Mouse (Mus musculus) spleen, adult 2 months (tissue): ENCODE measurements around the gene Kmt2e. TPM values are rescaled to one million over a fixed set of nuclear protein-coding genes. Genes with fewer than 3 reads are reported as not detected.

ENCODE experiments used
- DNase-seq, 2 experiments: peaks; one replicate each; pipeline versions ENCODE4 v3.0.0 to v3.0.0-alpha.2; 2012 to 2021; ENCODE audit warnings: low spot score in 2 of 2, low read depth in 1 of 2
- H3K27ac ChIP-seq: fragments of 200-500 bp; 2 replicates; pipeline ENCODE4 v1.5.1; 2012; ENCODE audit warnings: low read length, inconsistent platforms; ENCODE audit not compliant: insufficient read depth
- H3K27me3 ChIP-seq: fragments of 200-500 bp; 2 replicates; pipeline ENCODE4 v1.6.1; 2012; ENCODE audit warnings: mild to moderate bottlenecking, moderate library complexity, low read length, inconsistent platforms; ENCODE audit not compliant: control insufficient read depth, insufficient read depth
- H3K36me3 ChIP-seq: fragments of 200-500 bp; 2 replicates; pipeline ENCODE4 v1.6.1; 2012; ENCODE audit warnings: mild to moderate bottlenecking, low read length, inconsistent platforms; ENCODE audit not compliant: control insufficient read depth, insufficient read depth
- H3K4me1 ChIP-seq: fragments of 200-500 bp; 2 replicates; pipeline ENCODE4 v1.6.1; 2011; ENCODE audit warnings: inconsistent platforms; ENCODE audit not compliant: control insufficient read depth, insufficient read depth, insufficient read length
- H3K4me3 ChIP-seq: fragments of 200-500 bp; 2 replicates; pipeline ENCODE4 v1.5.1; 2011; ENCODE audit warnings: mild to moderate bottlenecking, inconsistent platforms; ENCODE audit not compliant: insufficient read depth, insufficient read length; ENCODE audit errors: extremely low read depth
- CTCF ChIP-seq: fragments of 200-500 bp; IDR thresholded peaks from 2 replicates; pipeline ENCODE4 v1.5.1; 2011; ENCODE audit warnings: mild to moderate bottlenecking, inconsistent platforms; ENCODE audit not compliant: insufficient read depth, insufficient read length, insufficient replicate concordance; ENCODE audit errors: extremely low read depth
- POLR2A ChIP-seq: fragments of 200-500 bp; IDR thresholded peaks from 2 replicates; pipeline ENCODE4 v1.6.1; 2011; ENCODE audit warnings: low read depth, low read length, inconsistent platforms
- WGBS: fragments of 180-500 bp; shearing (Covaris S2); methylation state at CpG from one replicate; pipeline ENCODE4 v1.1.7; 2018; 5-methylcytosine and 5-hydroxymethylcytosine counted together
- polyA plus RNA-seq: library from polyadenylated mRNA; depleted of rRNA; stranded (reverse); fragments of >200 nt; gene quantifications from 2 replicates; pipeline ENCODE4 v1.2.3, GENCODE M21; 2012

Kmt2e gene
- polyA plus RNA-seq, 1 experiment, result 25.3 TPM

DNA sequence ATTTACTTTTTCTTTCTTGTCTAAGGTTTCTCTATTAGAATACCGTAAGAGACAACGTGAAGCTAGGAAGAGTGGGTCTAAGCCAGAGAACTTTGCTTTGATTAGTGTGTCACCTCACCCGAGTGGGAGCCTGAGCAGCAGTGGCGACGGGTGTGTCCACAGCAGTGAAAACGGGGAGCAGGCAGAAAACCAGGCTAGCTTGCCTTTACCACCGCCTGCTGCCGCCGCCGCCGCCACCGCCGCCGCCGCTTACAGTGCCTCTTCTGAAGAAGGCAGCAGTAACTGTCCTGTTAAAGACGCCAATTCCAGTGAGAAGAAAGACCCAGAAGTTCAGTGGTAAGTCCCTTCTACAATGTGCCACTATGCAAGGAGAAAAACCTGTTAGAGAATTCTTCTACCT lies 65.0 kb downstream of the Kmt2e start:
- WGBS, result 95% methylated on average over 16 of the region's 16 CpGs
- Histone ChIP-seq H3K4me1 (no peaks in the 10 kb centered on the region), H3K27me3 (no peaks in the 10 kb centered on the region), H3K27ac (no peak overlapping the region), H3K36me3 (peaks cover 57% of the 10 kb centered on the region), H3K4me3 (no peak overlapping the region)
- no peak for DNase-seq
- TF ChIP-seq CTCF (no peak), POLR2A (no peak)

- TF ChIP-seq CTCF (no peak), POLR2A (no peak)
- peaks cover 51% of the 10 kb centered on the region for H3K36me3 ChIP-seq
- WGBS, result 80% methylated on average over 6 of the region's 6 CpGs
These were observed 66.5 kb downstream of the Kmt2e start for GRCm38 (mm10) chr5:23500715-23501114.

DNA sequence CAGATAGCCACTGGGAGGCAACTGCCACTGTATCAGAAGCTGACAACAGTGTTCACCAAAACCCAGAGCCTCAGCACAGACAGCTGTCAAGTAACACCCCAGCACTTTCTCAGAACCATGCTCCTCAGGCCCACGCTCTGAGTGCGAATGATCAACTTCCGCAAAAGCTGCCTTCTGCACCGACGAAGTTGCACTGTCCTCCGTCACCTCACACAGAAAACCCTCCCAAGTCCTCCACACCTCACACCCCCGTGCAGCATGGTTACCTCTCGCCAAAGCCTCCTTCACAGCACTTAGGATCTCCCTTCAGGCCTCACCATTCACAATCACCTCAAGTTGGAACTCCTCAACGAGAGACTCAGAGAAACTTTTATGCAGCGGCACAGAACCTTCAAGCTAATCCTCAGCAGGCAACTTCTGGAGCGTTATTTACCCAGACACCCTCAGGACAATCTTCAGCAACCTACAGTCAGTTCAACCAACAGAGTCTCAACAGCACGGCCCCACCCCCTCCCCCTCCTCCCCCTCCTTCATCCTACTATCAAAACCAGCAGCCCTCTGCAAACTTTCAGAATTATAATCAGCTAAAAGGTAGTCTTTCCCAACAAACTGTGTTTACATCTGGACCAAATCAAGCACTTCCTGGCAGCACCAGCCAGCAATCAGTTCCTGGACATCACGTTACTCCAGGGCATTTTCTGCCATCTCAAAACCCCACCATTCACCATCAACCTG lies 67.5 kb downstream of the Kmt2e start:
- H3K4me3 ChIP-seq, result no peak overlapping the region
- no peak overlapping the region for H3K27ac ChIP-seq
- no peak for TF ChIP-seq CTCF
- no peak for TF ChIP-seq POLR2A
- DNase-seq, result no peak
- WGBS, result 90% methylated on average over 13 of the region's 13 CpGs
- no peaks in the 10 kb centered on the region for H3K27me3 ChIP-seq
- no peaks in the 10 kb centered on the region; the same call in 1 of the 2 replicates for H3K4me1 ChIP-seq
- peaks cover 45% of the 10 kb centered on the region for H3K36me3 ChIP-seq

More at GRCm38 (mm10) chr5:23500715-23501114, 66.5 kb downstream of the Kmt2e start:
- Histone ChIP-seq H3K4me1 (no peaks in the 10 kb centered on the region; the same call in 1 of the 2 replicates), H3K4me3 (no peak overlapping the region), H3K27me3 (no peaks in the 10 kb centered on the region), H3K27ac (no peak overlapping the region)
- DNase-seq, result no peak

GRCm38 (mm10) chr5:23502317-23502937 lies 68.2 kb downstream of the Kmt2e start:
- peaks cover 42% of the 10 kb centered on the region for H3K36me3 ChIP-seq
- no peaks in the 10 kb centered on the region for H3K27me3 ChIP-seq
- 93% methylated on average over 13 of the region's 13 CpGs for WGBS

DNA sequence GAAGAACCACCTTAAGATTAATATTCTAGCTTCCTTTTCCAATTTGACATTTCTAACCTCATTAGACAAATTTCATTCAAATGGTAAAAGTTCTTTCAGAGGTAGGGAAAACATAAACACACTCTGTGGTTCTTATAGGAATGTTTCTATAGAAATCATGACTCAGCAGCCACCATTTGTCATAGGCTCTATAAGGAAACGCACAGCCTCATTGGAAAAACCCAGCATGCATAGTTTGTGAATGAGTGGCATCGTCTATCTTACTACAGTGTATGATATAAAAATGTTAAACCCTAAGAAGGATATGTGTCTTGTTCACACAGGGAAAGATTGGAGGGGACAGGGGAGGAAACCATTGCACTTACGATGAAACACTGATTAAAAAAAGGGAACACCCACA lies 71.3 kb downstream of the Kmt2e start:
- Histone ChIP-seq H3K36me3 (peaks cover 23% of the 10 kb centered on the region), H3K27me3 (no peaks in the 10 kb centered on the region), H3K27ac (no peak overlapping the region), H3K4me3 (no peak overlapping the region), H3K4me1 (no peaks in the 10 kb centered on the region; the same call in 1 of the 2 replicates)
- DNase-seq, result no peak
- WGBS, result 90% methylated on average over 3 of the region's 3 CpGs
- TF ChIP-seq POLR2A, result no peak
- no peak for TF ChIP-seq CTCF

More at GRCm38 (mm10) chr5:23502317-23502937, 68.2 kb downstream of the Kmt2e start:
- H3K27ac ChIP-seq, result no peak overlapping the region
- H3K4me1 ChIP-seq, result no peaks in the 10 kb centered on the region; the same call in 1 of the 2 replicates
- TF ChIP-seq CTCF (no peak), POLR2A (no peak)
- no peak overlapping the region for H3K4me3 ChIP-seq
- DNase-seq, result no peak

DNA sequence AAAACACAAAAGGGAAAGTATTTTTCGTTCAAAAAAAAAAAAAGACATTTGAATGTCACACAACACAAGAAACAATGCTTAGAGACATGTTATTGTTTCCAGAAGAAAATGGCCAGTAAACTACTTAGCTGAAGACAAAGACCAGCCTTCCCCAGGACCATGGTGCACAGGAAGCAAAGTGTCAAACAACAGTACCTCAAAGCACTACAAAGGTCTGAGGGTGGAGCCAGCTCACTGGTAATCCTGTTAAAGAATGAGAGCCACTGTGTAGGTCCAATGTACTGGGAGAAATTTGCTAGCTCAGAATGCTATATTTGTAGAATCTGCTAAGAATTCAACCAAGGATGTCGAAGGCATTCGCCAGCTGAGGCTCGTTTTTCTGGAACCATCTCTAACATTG lies 73.0 kb downstream of the Kmt2e start:
- no peak for TF ChIP-seq POLR2A
- no peak for TF ChIP-seq CTCF
- Histone ChIP-seq H3K4me1 (no peaks in the 10 kb centered on the region; the same call in 1 of the 2 replicates), H3K36me3 (peaks cover 9% of the 10 kb centered on the region), H3K4me3 (no peak overlapping the region), H3K27me3 (no peaks in the 10 kb centered on the region), H3K27ac (no peak overlapping the region)
- 80% methylated on average over 4 of the region's 4 CpGs for WGBS
- DNase-seq, result no peak

- no peak overlapping the region for H3K4me3 ChIP-seq
- no peaks in the 10 kb centered on the region for H3K27me3 ChIP-seq
- no peaks in the 10 kb centered on the region; the same call in 1 of the 2 replicates for H3K4me1 ChIP-seq
- DNase-seq, result no peak
- whole genome bisulfite sequencing, result 90% methylated on average over 6 of the region's 6 CpGs
- TF ChIP-seq CTCF (no peak), POLR2A (no peak)
- H3K36me3 ChIP-seq, result peaks cover 6% of the 10 kb centered on the region
- no peak overlapping the region for H3K27ac ChIP-seq
These were observed 74.4 kb downstream of the Kmt2e start for GRCm38 (mm10) chr5:23508630-23509029.
